Comparison of ENCODE assay signal across 8 mouse cellular contexts in the genomic region with DNA sequence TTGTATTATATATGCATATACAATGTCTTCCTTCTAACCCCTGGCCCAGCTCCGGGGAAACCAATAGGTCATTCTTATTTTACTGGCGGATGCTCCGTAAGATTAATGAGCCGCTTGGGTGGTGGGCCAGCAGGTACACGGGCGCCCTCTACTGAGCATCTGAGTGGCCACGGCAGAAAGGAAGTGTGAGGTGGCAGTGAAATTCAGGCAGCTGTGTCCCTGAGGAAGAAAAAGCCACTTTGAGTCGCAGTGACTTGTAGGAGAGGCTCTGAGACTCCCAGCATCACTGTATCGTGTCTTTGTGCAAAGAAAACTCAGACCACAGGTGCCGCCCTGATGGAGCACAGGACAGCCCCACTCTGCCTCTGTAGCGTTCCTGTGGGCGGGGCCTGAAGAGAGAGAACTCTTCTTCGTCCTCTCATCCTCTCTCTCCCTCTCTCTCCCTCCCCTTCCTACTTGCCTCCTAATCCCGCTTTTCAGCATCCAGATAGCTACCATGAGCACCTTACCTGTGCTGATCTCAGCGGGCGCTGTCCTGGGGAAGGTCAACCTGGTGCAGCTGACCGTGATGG. TPM values are rescaled to one million over a fixed set of nuclear protein-coding genes. Genes with fewer than 3 reads are reported as not detected.
DNase-seq lines count a peak whose midpoint lies in the region; ATAC-seq and TF ChIP-seq lines count a peak whose summit lies in the region.

No protein-coding gene starts in this region.

- H3K4me1 ChIP-seq in hindbrain, embryonic 15.5 days (replicated peaks): peaks cover 10% of the 10 kb centered on the region

- H3K9ac ChIP-seq in hindbrain, embryonic 15.5 days: no peak overlapping the region

- H3K27ac ChIP-seq in hindbrain, embryonic 15.5 days (replicated peaks): no peak overlapping the region
- no peak overlapping the region for H3K27ac ChIP-seq in left cerebral cortex, adult 2 months

- no peaks in the 10 kb centered on the region for H3K27me3 ChIP-seq in hindbrain, embryonic 15.5 days

- TF ChIP-seq CTCF in left cerebral cortex, adult 2 months (IDR thresholded peaks at IDR 0.05): peak; percentile 83

- no peaks in the 10 kb centered on the region for H3K9me3 ChIP-seq in hindbrain, embryonic 15.5 days

- WGBS in hindbrain, embryonic 15.5 days: 3% methylated on average over 17 of the region's 17 CpGs

- ATAC-seq in hindbrain, embryonic 15.5 days (ENCODE audit: low FRiP score, low read depth): 0 out of 2 replicates have a peak, but pooled peaks have one; percentile 34
- peak; percentile 84 for ATAC-seq in megakaryocyte, adult 5-6 weeks (ENCODE audit: poor library complexity, severe bottlenecking)

- intact Hi-C loops in left cerebral cortex, adult 2 months (cut with DNase I): loop anchor here (2.0 kb wide), 1 partner anchor 87 kb away; no protein-coding TSS in a partner anchor

- H3K4me3 ChIP-seq in hindbrain, embryonic 15.5 days: peak overlapping the region; percentile 27
- peak overlapping the region; percentile 20; the same call in 1 of the 2 replicates for H3K4me3 ChIP-seq in left cerebral cortex, adult 2 months

- H3K4me2 ChIP-seq in hindbrain, embryonic 15.5 days: peak overlapping the region; percentile 59

- peak; percentile 72 for DNase-seq in R1 (ENCODE audit: low read depth, low spot score)
- DNase-seq in cerebellum, postnatal 25 days: peak; percentile 77 to 86
- peak; percentile 64 to 66 for DNase-seq in frontal cortex, postnatal 36 days (ENCODE audit: low spot score in 2 of 2)
- peak; percentile 56 to 74 for DNase-seq in left cerebral cortex, adult 2 months (ENCODE audit: extremely low spot score in 1 of 2, low spot score in 2 of 2)
- DNase-seq in right cerebral cortex, adult 2 months (ENCODE audit: low spot score in 2 of 2): peak; percentile 72 to 74
- DNase-seq in urinary bladder, postnatal 14 days (ENCODE audit: low spot score): peak; percentile 83

- no peaks in the 10 kb centered on the region for H3K36me3 ChIP-seq in hindbrain, embryonic 15.5 days

RNA-seq across cellular contexts. Expression of a gene that starts 15.2 kb away (rescaled TPM):
- polyA plus RNA-seq in hindbrain, embryonic 15.5 days (2015; fragmentation: Nextera tagmentation; extraction: Ambion mirVana): 2.2 TPM in 2 replicates
- total RNA-seq in left cerebral cortex, adult 2 months (2021): not detected
- 2.9 and 6.6 TPM in 2 replicates for total RNA-seq in megakaryocyte, adult 5-6 weeks (2015)
- total RNA-seq in megakaryocyte, adult 5-6 weeks (2017): 4.0 and 14.8 TPM in 2 replicates

RNA-seq across cellular contexts. Expression of a gene that starts 26.4 kb away (rescaled TPM):
- 81.2 and 91.4 TPM in 2 replicates for polyA plus RNA-seq in hindbrain, embryonic 15.5 days (2015; fragmentation: Nextera tagmentation; extraction: Ambion mirVana)
- total RNA-seq in left cerebral cortex, adult 2 months (2021): 10 to 100 TPM; 52.4 to 54.2 TPM
- total RNA-seq in megakaryocyte, adult 5-6 weeks (2015): 14.1 and 17.4 TPM in 2 replicates
- total RNA-seq in megakaryocyte, adult 5-6 weeks (2017): 20.9 and 30.4 TPM in 2 replicates

RNA-seq across cellular contexts. Expression of a gene that starts 35.3 kb away (rescaled TPM):
- polyA plus RNA-seq in hindbrain, embryonic 15.5 days (2015; fragmentation: Nextera tagmentation; extraction: Ambion mirVana): 209 and 217 TPM in 2 replicates
- total RNA-seq in left cerebral cortex, adult 2 months (2021): 100 to 1,000 TPM; 113 to 116 TPM
- total RNA-seq in megakaryocyte, adult 5-6 weeks (2015): 292 and 323 TPM in 2 replicates
- 338 and 378 TPM in 2 replicates for total RNA-seq in megakaryocyte, adult 5-6 weeks (2017)

RNA-seq across cellular contexts. Expression of a gene that starts 43.9 kb away (rescaled TPM):
- polyA plus RNA-seq in hindbrain, embryonic 15.5 days (2015; fragmentation: Nextera tagmentation; extraction: Ambion mirVana): 465 and 471 TPM in 2 replicates
- 100 to 1,000 TPM; 284 to 304 TPM for total RNA-seq in left cerebral cortex, adult 2 months (2021)
- total RNA-seq in megakaryocyte, adult 5-6 weeks (2015): 680 and 693 TPM in 2 replicates
- 257 and 330 TPM in 2 replicates for total RNA-seq in megakaryocyte, adult 5-6 weeks (2017)

RNA-seq across cellular contexts. Expression of a gene that starts 51.2 kb away (rescaled TPM):
- polyA plus RNA-seq in hindbrain, embryonic 15.5 days (2015; fragmentation: Nextera tagmentation; extraction: Ambion mirVana): 57.2 and 62.7 TPM in 2 replicates
- total RNA-seq in left cerebral cortex, adult 2 months (2021): 10 to 100 TPM; 53.9 to 58.7 TPM
- total RNA-seq in megakaryocyte, adult 5-6 weeks (2015): 81.7 and 89.6 TPM in 2 replicates
- 286 and 343 TPM in 2 replicates for total RNA-seq in megakaryocyte, adult 5-6 weeks (2017)
